26 mouse cellular contexts compared by ENCODE assay signal in genomic region chr1:178819060-178819459, GRCm38 (mm10).
DNase-seq lines count a peak whose midpoint lies in the region; ATAC-seq and TF ChIP-seq lines count a peak whose summit lies in the region.
"Had no signal": no experiment of that assay in that cellular context is flagged by ENCODE, and none has a peak within 500 bp of the region (broad histone marks: within the 10 kb centered on the region; RNA-seq: fewer than 3 reads in every experiment).

No protein-coding gene starts in this region.

- no peak overlapping the region for H3K9ac ChIP-seq in CH12.LX (ENCODE audit: insufficient read depth, low read depth)
- H3K9ac ChIP-seq in intestine, embryonic 15.5 days = no peak overlapping the region
- H3K9ac ChIP-seq: embryonic facial prominence, embryonic 12.5 days; embryonic facial prominence, embryonic 15.5 days; forebrain, postnatal 0 days; heart, embryonic 15.5 days; hindbrain, embryonic 13.5 days had no signal

- TF ChIP-seq POLR2A in CH12.LX (IDR thresholded peaks at IDR 0.05; ENCODE audit: low read depth, low read length) = no peak

- dilution Hi-C loops in CH12.LX (cut with MboI; ENCODE audit: extremely low pct_ligation_motif_present, extremely low pct_unique_long_range_greater_than_20kb, low sequenced_read_pairs) = no loop called here

- H3K4me2 ChIP-seq in CH12.LX (ENCODE audit: insufficient read depth, low read depth, poor library complexity, severe bottlenecking) = no peak overlapping the region
- no peak overlapping the region for H3K4me2 ChIP-seq in intestine, embryonic 15.5 days (replicated peaks)
- H3K4me2 ChIP-seq: embryonic facial prominence, embryonic 12.5 days; embryonic facial prominence, embryonic 15.5 days; heart, embryonic 11.5 days; heart, embryonic 15.5 days; hindbrain, embryonic 13.5 days had no signal

- no peaks in the 10 kb centered on the region for H3K36me3 ChIP-seq in CH12.LX (replicated peaks in 1 of 2; ENCODE audit: control insufficient read depth in 1 of 2, insufficient read depth in 1 of 2, low read length in 1 of 2)
- peaks cover 19% of the 10 kb centered on the region for H3K36me3 ChIP-seq in limb, embryonic 10.5 days
- H3K36me3 ChIP-seq in intestine, embryonic 15.5 days = no peaks in the 10 kb centered on the region
- H3K36me3 ChIP-seq: embryonic facial prominence, embryonic 15.5 days; G1E; heart, embryonic 15.5 days; hindbrain, embryonic 10.5 days; hindbrain, embryonic 13.5 days had no signal

- no peak for TF ChIP-seq EP300 in CH12.LX (IDR thresholded peaks at IDR 0.05; ENCODE audit: low read length)

- 86% methylated on average over 7 of the region's 7 CpGs for WGBS in limb, embryonic 10.5 days
- WGBS in intestine, embryonic 15.5 days = 76% methylated on average over 7 of the region's 7 CpGs

- no peaks in the 10 kb centered on the region for H3K9me3 ChIP-seq in CH12.LX (replicated peaks; ENCODE audit: low read length)
- H3K9me3 ChIP-seq in limb, embryonic 10.5 days (replicated peaks) = no peaks in the 10 kb centered on the region
- H3K9me3 ChIP-seq in intestine, embryonic 15.5 days = no peaks in the 10 kb centered on the region
- H3K9me3 ChIP-seq: embryonic facial prominence, embryonic 12.5 days; embryonic facial prominence, embryonic 15.5 days; heart, embryonic 15.5 days; hindbrain, embryonic 10.5 days; hindbrain, embryonic 13.5 days had no signal

- no peak for TF ChIP-seq CTCF in layer of hippocampus, adult 2 months (conservative IDR thresholded peaks at IDR 0.05)
- TF ChIP-seq CTCF in CH12.LX (conservative IDR thresholded peaks at IDR 0.05 in 1 of 2, IDR thresholded peaks at IDR 0.05 in 1 of 2; ENCODE audit: low read depth in 2 of 2, low read length in 2 of 2) = no peak

- H3K27me3 ChIP-seq in CH12.LX (replicated peaks) = no peaks in the 10 kb centered on the region
- no peaks in the 10 kb centered on the region for H3K27me3 ChIP-seq in limb, embryonic 10.5 days (ENCODE audit: low read depth, poor library complexity, severe bottlenecking)
- H3K27me3 ChIP-seq in intestine, embryonic 15.5 days (replicated peaks) = no peaks in the 10 kb centered on the region
- H3K27me3 ChIP-seq: embryonic facial prominence, embryonic 12.5 days; embryonic facial prominence, embryonic 15.5 days; heart, embryonic 15.5 days; hindbrain, embryonic 13.5 days had no signal

- DNase-seq in layer of hippocampus, adult 2 months (ENCODE audit: low spot score in 2 of 2) = no peak
- no peak for DNase-seq in layer of hippocampus, adult 11-12 months (ENCODE audit: low spot score)
- DNase-seq in CH12.LX (ENCODE audit: extremely low read depth) = no peak
- no peak for DNase-seq in limb, embryonic 10.5 days (ENCODE audit: low spot score)
- DNase-seq in urinary bladder, postnatal 10 days (ENCODE audit: low spot score) = no peak
- DNase-seq: adrenal gland, adult 8-10 months; adrenal gland, postnatal 25 days; cerebellum, adult 2 months; cerebellum, adult 9-11 months; cerebellum, postnatal 25 days; forebrain, postnatal 0 days; gastrocnemius, adult 2 months; gastrocnemius, postnatal 14 days; heart, postnatal 10 days; heart, postnatal 36 days had no signal

- in situ Hi-C loops in CH12.LX (cut with MboI; ENCODE audit: low pct_ligation_motif_present, low pct_unique_long_range_greater_than_20kb, low sequenced_read_pairs) = no loop called here

- ATAC-seq in intestine, embryonic 15.5 days = no peak
- ATAC-seq: forebrain, embryonic 14.5 days; forebrain, postnatal 0 days; hindbrain, embryonic 16.5 days; intestine, embryonic 16.5 days had no signal

- no peaks in the 10 kb centered on the region for H3K4me1 ChIP-seq in CH12.LX (ENCODE audit: control insufficient read depth in 1 of 2, insufficient read depth in 2 of 2)
- H3K4me1 ChIP-seq in limb, embryonic 10.5 days = peaks cover 63% of the 10 kb centered on the region
- no peaks in the 10 kb centered on the region for H3K4me1 ChIP-seq in intestine, embryonic 15.5 days (replicated peaks)
- H3K4me1 ChIP-seq: embryonic facial prominence, embryonic 12.5 days; embryonic facial prominence, embryonic 15.5 days; hindbrain, embryonic 10.5 days had no signal

- H3K4me3 ChIP-seq in layer of hippocampus, adult 2 months = no peak overlapping the region
- H3K4me3 ChIP-seq in CH12.LX (replicated peaks in 1 of 3; ENCODE audit: low read depth in 2 of 3, low read length in 2 of 3, poor library complexity in 1 of 3) = no peak overlapping the region
- H3K4me3 ChIP-seq in limb, embryonic 10.5 days = no peak overlapping the region
- no peak overlapping the region for H3K4me3 ChIP-seq in intestine, embryonic 15.5 days (replicated peaks)
- H3K4me3 ChIP-seq: embryonic facial prominence, embryonic 12.5 days; embryonic facial prominence, embryonic 15.5 days; gastrocnemius, adult 2 months; heart, embryonic 15.5 days; hindbrain, embryonic 10.5 days; hindbrain, embryonic 13.5 days had no signal

- H3K79me2 ChIP-seq in CH12.LX (replicated peaks; ENCODE audit: control insufficient read depth, extremely low read depth, insufficient read depth, poor library complexity, severe bottlenecking) = no peaks in the 10 kb centered on the region

- no peak for TF ChIP-seq RAD21 in CH12.LX (IDR thresholded peaks at IDR 0.05; ENCODE audit: low read depth, low read length)

- H3K27ac ChIP-seq in layer of hippocampus, adult 2 months = peak overlapping the region; percentile 72; the same call in 1 of the 2 replicates
- H3K27ac ChIP-seq in CH12.LX (ENCODE audit: insufficient read depth, low read depth) = no peak overlapping the region
- peak overlapping the region; percentile 54 for H3K27ac ChIP-seq in limb, embryonic 10.5 days
- no peak overlapping the region for H3K27ac ChIP-seq in intestine, embryonic 15.5 days
- H3K27ac ChIP-seq: embryonic facial prominence, embryonic 12.5 days; embryonic facial prominence, embryonic 15.5 days; gastrocnemius, adult 2 months; heart, embryonic 15.5 days; hindbrain, embryonic 10.5 days; hindbrain, embryonic 13.5 days had no signal

TF ChIP-seq in CH12.LX, 34 proteins besides CTCF, POLR2A, EP300 and RAD21:
- TF ChIP-seq TCF12 (IDR thresholded peaks at IDR 0.05; ENCODE audit: low read depth, low read length) (no peak), RCOR1 (conservative IDR thresholded peaks at IDR 0.05; ENCODE audit: low read depth, low read length) (no peak), USF1 (IDR thresholded peaks at IDR 0.05; ENCODE audit: low read depth, low read length) (peak; percentile 47; the same call in 1 of the 2 replicates), USF2 (conservative IDR thresholded peaks at IDR 0.05; ENCODE audit: low read depth, low read length) (peak; percentile 74), MAX (IDR thresholded peaks at IDR 0.05; ENCODE audit: low read length) (0 out of 2 replicates have a peak, but pooled peaks have one; percentile 31)

Comparison
In these comparisons a context has a peak if more than half of its experiments do, and no peak if none do; other contexts are left out.
1. H3K27ac ChIP-seq: peak in layer of hippocampus, adult 2 months (single experiment) and limb, embryonic 10.5 days (single experiment); none in CH12.LX (single experiment) and intestine, embryonic 15.5 days (single experiment).